Comparison of ENCODE assay signal across 8 mouse cellular contexts in genomic region chr1:84837523-84838145, GRCm38 (mm10). TPM values are rescaled to one million over a fixed set of nuclear protein-coding genes. Genes with fewer than 3 reads are reported as not detected.
DNase-seq lines count a peak whose midpoint lies in the region; ATAC-seq and TF ChIP-seq lines count a peak whose summit lies in the region.

No protein-coding gene starts in this region.

- TF ChIP-seq POLR2A in limb, embryonic 14.5 days (IDR thresholded peaks at IDR 0.05; ENCODE audit: borderline replicate concordance, extremely low read depth, insufficient read depth, insufficient read length), result no peak

- ATAC-seq in heart, embryonic 14.5 days (ENCODE audit: insufficient number of reproducible peaks, insufficient read depth, low FRiP score, low read depth), result no peak
- no peak for ATAC-seq in limb, embryonic 14.5 days (ENCODE audit: low FRiP score, low read depth)
- ATAC-seq in stomach, embryonic 16.5 days (ENCODE audit: insufficient read depth, low FRiP score), result no peak

- H3K4me2 ChIP-seq in heart, embryonic 14.5 days (ENCODE audit: low read length), result peak overlapping the region; percentile 81
- H3K4me2 ChIP-seq in limb, embryonic 14.5 days (replicated peaks; ENCODE audit: low read depth, low read length, severe bottlenecking), result peak overlapping the region; percentile 68
- H3K4me2 ChIP-seq in stomach, embryonic 16.5 days (ENCODE audit: low read depth, low read length), result peak overlapping the region; percentile 83

- peak overlapping the region in 1 of 2 experiments; percentile 95; a peak in 2 of 4 replicates for H3K27ac ChIP-seq in heart, embryonic 14.5 days (replicated peaks in 1 of 2; ENCODE audit: control insufficient read depth in 1 of 2, insufficient read depth in 1 of 2, low read depth in 2 of 2, low read length in 2 of 2)
- H3K27ac ChIP-seq in forebrain, embryonic 10.5 days, result peak overlapping the region; percentile 99
- peak overlapping the region; percentile 97; the same call in 1 of the 2 replicates for H3K27ac ChIP-seq in limb, embryonic 14.5 days (replicated peaks; ENCODE audit: low read depth, low read length)
- peak overlapping the region; percentile 99; the same call in 1 of the 2 replicates for H3K27ac ChIP-seq in stomach, embryonic 16.5 days (ENCODE audit: low read length)

- DNase-seq in heart, adult 8-10 months (ENCODE audit: low spot score), result no peak
- peak; percentile 9 for DNase-seq in MN1 (ENCODE audit: low spot score)
- DNase-seq in forebrain, embryonic 10.5 days (ENCODE audit: extremely low spot score, low spot score), result no peak
- DNase-seq in limb, embryonic 14.5 days (ENCODE audit: low spot score), result no peak
- no peak for DNase-seq in layer of hippocampus, postnatal 25 days (ENCODE audit: extremely low spot score in 1 of 2, low spot score in 1 of 2)
- no peak for DNase-seq in retina, postnatal 1 day

- H3K9me3 ChIP-seq in heart, embryonic 14.5 days (ENCODE audit: control insufficient read depth, low read length), result no peaks in the 10 kb centered on the region
- no peaks in the 10 kb centered on the region for H3K9me3 ChIP-seq in forebrain, embryonic 10.5 days
- no peaks in the 10 kb centered on the region for H3K9me3 ChIP-seq in limb, embryonic 14.5 days (ENCODE audit: control insufficient read depth, low read length)
- H3K9me3 ChIP-seq in stomach, embryonic 16.5 days (replicated peaks; ENCODE audit: control insufficient read depth, low read length), result no peaks in the 10 kb centered on the region

- no peaks in the 10 kb centered on the region for H3K27me3 ChIP-seq in heart, embryonic 14.5 days (ENCODE audit: control insufficient read depth, insufficient read depth, low read length)
- no peaks in the 10 kb centered on the region for H3K27me3 ChIP-seq in forebrain, embryonic 10.5 days (ENCODE audit: poor library complexity, severe bottlenecking)
- H3K27me3 ChIP-seq in limb, embryonic 14.5 days (ENCODE audit: control insufficient read depth, insufficient read depth, low read length), result no peaks in the 10 kb centered on the region
- no peaks in the 10 kb centered on the region for H3K27me3 ChIP-seq in stomach, embryonic 16.5 days (ENCODE audit: control insufficient read depth, insufficient read depth, low read length)

- 7% methylated on average over 20 of the region's 20 CpGs for WGBS in heart, embryonic 14.5 days
- WGBS in forebrain, embryonic 10.5 days, result 9% methylated on average over 20 of the region's 20 CpGs
- WGBS in limb, embryonic 14.5 days, result 7% methylated on average over 20 of the region's 20 CpGs
- WGBS in stomach, embryonic 16.5 days, result 3% methylated on average over 20 of the region's 20 CpGs

- peaks cover 0 to 14% of the 10 kb centered on the region in 2 experiments; a peak in 3 of 4 replicates for H3K4me1 ChIP-seq in heart, embryonic 14.5 days (ENCODE audit: control insufficient read depth in 2 of 2, insufficient read depth in 2 of 2, low read length in 2 of 2)
- peaks cover 23% of the 10 kb centered on the region for H3K4me1 ChIP-seq in forebrain, embryonic 10.5 days
- H3K4me1 ChIP-seq in limb, embryonic 14.5 days (ENCODE audit: control insufficient read depth, insufficient read depth, low read length), result 0 out of 2 replicates have a peak, but pooled peaks cover 5% of the 10 kb centered on the region
- H3K4me1 ChIP-seq in stomach, embryonic 16.5 days (ENCODE audit: control insufficient read depth, insufficient read depth, low read length), result no peaks in the 10 kb centered on the region; the same call in 1 of the 2 replicates

- peaks cover 11% of the 10 kb centered on the region for H3K36me3 ChIP-seq in heart, embryonic 14.5 days (ENCODE audit: control insufficient read depth, insufficient read depth, low read length)
- H3K36me3 ChIP-seq in forebrain, embryonic 10.5 days (replicated peaks), result peaks cover 21% of the 10 kb centered on the region
- peaks cover 12% of the 10 kb centered on the region for H3K36me3 ChIP-seq in limb, embryonic 14.5 days (ENCODE audit: control insufficient read depth, insufficient read depth, low read length)
- no peaks in the 10 kb centered on the region for H3K36me3 ChIP-seq in stomach, embryonic 16.5 days (ENCODE audit: control insufficient read depth, insufficient read depth, low read length)

- peak overlapping the region; percentile 99 for H3K9ac ChIP-seq in heart, embryonic 14.5 days (ENCODE audit: low read length)
- peak overlapping the region; percentile 97 for H3K9ac ChIP-seq in limb, embryonic 14.5 days (ENCODE audit: low read depth, low read length, severe bottlenecking)
- H3K9ac ChIP-seq in stomach, embryonic 16.5 days (ENCODE audit: low read length), result peak overlapping the region; percentile 99

- H3K4me3 ChIP-seq in heart, embryonic 14.5 days (ENCODE audit: control insufficient read depth in 1 of 2, insufficient read depth in 1 of 2, low read depth in 1 of 2, low read length in 2 of 2), result peak overlapping the region; percentile 80 to 84
- H3K4me3 ChIP-seq in forebrain, embryonic 10.5 days, result peak overlapping the region; percentile 97
- H3K4me3 ChIP-seq in limb, embryonic 14.5 days (replicated peaks; ENCODE audit: low read length), result peak overlapping the region; percentile 95
- H3K4me3 ChIP-seq in stomach, embryonic 16.5 days (replicated peaks; ENCODE audit: low read length), result peak overlapping the region; percentile 94

RNA-seq across cellular contexts. Expression of gene Fbxo36, which starts 2.0 kb away (rescaled TPM):
- polyA plus RNA-seq in heart, embryonic 14.5 days (2014; fragmentation: Nextera tagmentation; extraction: Ambion mirVana), result 8.3 and 9.3 TPM in 2 replicates
- total RNA-seq in heart, adult 8-10 months (2022), result 1 to 10 TPM; 1.3 to 3.0 (median 1.9) TPM
- 10.2 and 11.5 TPM in 2 replicates for polyA plus RNA-seq in forebrain, embryonic 10.5 days (2016; fragmentation: Nextera tagmentation; extraction: Ambion mirVana)
- polyA plus RNA-seq in limb, embryonic 14.5 days (2012; rRNA removed), result 4.6 and 5.6 TPM in 2 replicates
- polyA plus RNA-seq in limb, embryonic 14.5 days (2014; fragmentation: Nextera tagmentation; extraction: Ambion mirVana), result 10.1 and 11.6 TPM in 2 replicates
- 9.1 and 9.8 TPM in 2 replicates for polyA plus RNA-seq in stomach, embryonic 16.5 days (2015; fragmentation: Nextera tagmentation; extraction: Ambion mirVana)
- 1 to 10 TPM; 2.4 to 3.0 TPM for total RNA-seq in layer of hippocampus, postnatal 25 days (2021)

RNA-seq across cellular contexts. Expression of gene Trip12, which starts 2.7 kb away (rescaled TPM):
- 64.4 and 65.1 TPM in 2 replicates for polyA plus RNA-seq in heart, embryonic 14.5 days (2014; fragmentation: Nextera tagmentation; extraction: Ambion mirVana)
- 100 to 1,000 TPM; 190 to 227 (median 208) TPM for total RNA-seq in heart, adult 8-10 months (2022)
- polyA plus RNA-seq in forebrain, embryonic 10.5 days (2016; fragmentation: Nextera tagmentation; extraction: Ambion mirVana), result 79.2 and 87.5 TPM in 2 replicates
- 80.2 and 87.3 TPM in 2 replicates for polyA plus RNA-seq in limb, embryonic 14.5 days (2012; rRNA removed)
- 76.9 and 86.2 TPM in 2 replicates for polyA plus RNA-seq in limb, embryonic 14.5 days (2014; fragmentation: Nextera tagmentation; extraction: Ambion mirVana)
- 58.1 and 61.1 TPM in 2 replicates for polyA plus RNA-seq in stomach, embryonic 16.5 days (2015; fragmentation: Nextera tagmentation; extraction: Ambion mirVana)
- total RNA-seq in layer of hippocampus, postnatal 25 days (2021), result 100 to 1,000 TPM; 182 to 184 TPM
